Mouse (Mus musculus) small intestine, adult 2 months (tissue): ENCODE data around the gene Alk. TPM values are rescaled to one million over a fixed set of nuclear protein-coding genes. Genes with fewer than 3 reads are reported as not detected.

Experiments used
- H3K27ac ChIP-seq: fragments of 200-500 bp; 2 replicates; pipeline ENCODE4 v1.5.1; 2012; ENCODE audit warnings: low read depth, low read length, control low read depth, inconsistent platforms; ENCODE audit not compliant: insufficient read depth
- H3K27me3 ChIP-seq: fragments of 200-500 bp; 2 replicates; pipeline ENCODE4 v1.6.1; 2012; ENCODE audit warnings: mild to moderate bottlenecking, moderate library complexity, low read length, inconsistent platforms; ENCODE audit not compliant: control insufficient read depth, insufficient read depth
- H3K36me3 ChIP-seq: fragments of 200-500 bp; 2 replicates; pipeline ENCODE4 v1.6.1; 2012; ENCODE audit warnings: mild to moderate bottlenecking, low read length, control low read depth, inconsistent platforms; ENCODE audit not compliant: control insufficient read depth, insufficient read depth
- H3K4me1 ChIP-seq: fragments of 200-500 bp; 2 replicates; pipeline ENCODE4 v1.6.1; 2012; ENCODE audit warnings: low read length, inconsistent platforms, mixed read lengths; ENCODE audit not compliant: control insufficient read depth, insufficient read depth, insufficient read length
- H3K4me3 ChIP-seq: fragments of 200-500 bp; 2 replicates; pipeline ENCODE4 v1.5.1; 2012; ENCODE audit warnings: low read depth, mild to moderate bottlenecking, control low read depth, inconsistent platforms, low read length, moderate library complexity
- CTCF ChIP-seq: fragments of 200-500 bp; IDR thresholded peaks from 2 replicates; pipeline ENCODE4 v1.5.1; 2012; ENCODE audit warnings: low read depth, mild to moderate bottlenecking, control low read depth, inconsistent platforms, low read length, moderate library complexity, mixed read lengths; ENCODE audit not compliant: insufficient replicate concordance, insufficient read length; ENCODE audit errors: extremely low read depth
- POLR2A ChIP-seq: fragments of 200-500 bp; IDR thresholded peaks from 2 replicates; pipeline ENCODE4 v1.6.1; 2012; ENCODE audit warnings: low read depth, mild to moderate bottlenecking, control low read depth, inconsistent platforms, low read length, moderate library complexity
- WGBS: fragments of 180-500 bp; shearing (Covaris S2); methylation state at CpG from one replicate; pipeline ENCODE4 v1.1.7; 2018; 5-methylcytosine and 5-hydroxymethylcytosine counted together
- polyA plus RNA-seq: library from polyadenylated mRNA; depleted of rRNA; stranded (reverse); fragments of >200 nt; gene quantifications from 2 replicates; pipeline ENCODE4 v1.2.3, GENCODE M21; 2012

Alk gene
- polyA plus RNA-seq, 1 experiment, result 0.09 TPM

DNA sequence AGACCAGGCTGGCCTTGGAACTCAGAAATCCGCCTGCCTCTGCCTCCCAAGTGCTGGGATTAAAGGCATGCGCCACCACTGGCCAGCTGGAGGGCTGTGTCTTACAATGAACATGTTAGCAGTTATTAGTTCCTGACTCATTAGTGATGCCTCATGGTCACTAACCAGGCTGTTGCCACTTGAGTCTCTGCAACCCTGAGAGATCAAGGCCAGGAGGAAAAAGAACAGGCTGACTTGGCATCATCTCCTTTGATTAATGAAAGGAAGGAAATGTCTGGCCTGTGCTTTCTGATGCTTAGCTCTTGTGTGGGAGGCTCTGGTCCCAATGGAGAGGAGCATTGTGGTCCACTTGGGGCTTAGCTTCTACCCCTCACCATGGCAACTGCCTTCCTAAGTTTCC, 611.4 kb downstream of the Alk start:
- WGBS, result 89% methylated on average over 2 of the region's 2 CpGs
- Histone ChIP-seq H3K4me3 (no peak overlapping the region), H3K4me1 (no peaks in the 10 kb centered on the region), H3K27ac (no peak overlapping the region), H3K27me3 (no peaks in the 10 kb centered on the region), H3K36me3 (no peaks in the 10 kb centered on the region)
- no peak for TF ChIP-seq CTCF
- no peak for TF ChIP-seq POLR2A

GRCm38 (mm10) chr17:71991260-71991659, 613.2 kb downstream of the Alk start:
- Histone ChIP-seq H3K27ac (no peak overlapping the region), H3K36me3 (no peaks in the 10 kb centered on the region), H3K4me3 (no peak overlapping the region), H3K27me3 (no peaks in the 10 kb centered on the region), H3K4me1 (no peaks in the 10 kb centered on the region)
- WGBS, result 62% methylated on average over 3 of the region's 3 CpGs
- TF ChIP-seq CTCF, result no peak
- no peak for TF ChIP-seq POLR2A

DNA sequence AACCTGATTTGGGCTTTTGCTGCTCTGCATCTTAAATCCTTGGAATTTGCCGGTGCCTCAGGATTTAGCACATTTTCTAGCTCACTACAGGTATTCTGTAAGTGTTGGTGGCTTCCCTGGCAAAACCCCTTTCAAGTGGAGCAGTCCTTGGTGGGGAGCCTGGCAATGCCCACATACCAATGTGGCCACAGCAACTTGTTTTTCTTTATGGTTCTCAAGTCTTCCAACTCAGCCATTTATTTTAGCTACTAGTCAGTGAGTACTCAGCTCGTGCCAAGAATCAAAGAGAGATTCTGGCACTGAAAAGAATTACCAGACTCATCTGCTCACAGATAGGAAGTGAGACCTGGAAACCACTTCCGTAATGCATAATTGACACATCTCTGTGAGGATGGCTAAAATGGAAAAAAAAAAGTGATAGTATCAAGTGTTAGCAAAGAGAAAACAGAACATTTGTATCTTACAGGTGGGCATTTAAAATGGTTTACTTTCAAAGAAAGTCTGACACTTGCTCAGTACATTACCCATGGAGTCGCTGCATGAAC, 614.2 kb downstream of the Alk start:
- Histone ChIP-seq H3K27ac (no peak overlapping the region), H3K4me3 (no peak overlapping the region), H3K27me3 (no peaks in the 10 kb centered on the region), H3K4me1 (no peaks in the 10 kb centered on the region), H3K36me3 (no peaks in the 10 kb centered on the region)
- 70% methylated on average over 4 of the region's 4 CpGs for WGBS
- TF ChIP-seq POLR2A, result no peak
- no peak for TF ChIP-seq CTCF

- Histone ChIP-seq H3K36me3 (no peaks in the 10 kb centered on the region), H3K4me3 (no peak overlapping the region), H3K27ac (no peak overlapping the region), H3K27me3 (no peaks in the 10 kb centered on the region), H3K4me1 (no peaks in the 10 kb centered on the region)
- 80% methylated on average over 9 of the region's 9 CpGs for WGBS
- TF ChIP-seq CTCF (no peak), POLR2A (no peak)
These were observed 615.5 kb downstream of the Alk start for GRCm38 (mm10) chr17:71988736-71989569.

- TF ChIP-seq CTCF (no peak), POLR2A (no peak)
- WGBS, result 46% methylated on average over 8 of the region's 8 CpGs
- Histone ChIP-seq H3K4me1 (no peaks in the 10 kb centered on the region), H3K36me3 (no peaks in the 10 kb centered on the region), H3K4me3 (no peak overlapping the region), H3K27me3 (no peaks in the 10 kb centered on the region), H3K27ac (no peak overlapping the region)
These were observed 617.4 kb downstream of the Alk start for GRCm38 (mm10) chr17:71986998-71987397.

GRCm38 (mm10) chr17:71986456-71986855, 618.0 kb downstream of the Alk start:
- TF ChIP-seq POLR2A (no peak), CTCF (no peak)
- H3K4me3 ChIP-seq, result no peak overlapping the region
- WGBS, result 48% methylated on average over 9 of the region's 9 CpGs

GRCm38 (mm10) chr17:71981177-71981576, 623.2 kb downstream of the Alk start:
- 78% methylated on average over 4 of the region's 4 CpGs for WGBS
- H3K27me3 ChIP-seq, result no peaks in the 10 kb centered on the region

More at GRCm38 (mm10) chr17:71986456-71986855, 618.0 kb downstream of the Alk start:
- H3K27ac ChIP-seq, result no peak overlapping the region
- H3K4me1 ChIP-seq, result no peaks in the 10 kb centered on the region
- H3K36me3 ChIP-seq, result no peaks in the 10 kb centered on the region
- no peaks in the 10 kb centered on the region for H3K27me3 ChIP-seq

More at GRCm38 (mm10) chr17:71981177-71981576, 623.2 kb downstream of the Alk start:
- TF ChIP-seq CTCF (no peak), POLR2A (no peak)
- no peak overlapping the region for H3K4me3 ChIP-seq
- no peaks in the 10 kb centered on the region for H3K36me3 ChIP-seq
- no peak overlapping the region for H3K27ac ChIP-seq
- no peaks in the 10 kb centered on the region for H3K4me1 ChIP-seq
